Mouse (Mus musculus) testis, postnatal 10 days (tissue): ENCODE data around the gene Capg.

Source experiments
- DNase-seq: peaks from one replicate; pipeline ENCODE4 v3.0.0; 2021; ENCODE audit warnings: low spot score

The Capg gene

DNA sequence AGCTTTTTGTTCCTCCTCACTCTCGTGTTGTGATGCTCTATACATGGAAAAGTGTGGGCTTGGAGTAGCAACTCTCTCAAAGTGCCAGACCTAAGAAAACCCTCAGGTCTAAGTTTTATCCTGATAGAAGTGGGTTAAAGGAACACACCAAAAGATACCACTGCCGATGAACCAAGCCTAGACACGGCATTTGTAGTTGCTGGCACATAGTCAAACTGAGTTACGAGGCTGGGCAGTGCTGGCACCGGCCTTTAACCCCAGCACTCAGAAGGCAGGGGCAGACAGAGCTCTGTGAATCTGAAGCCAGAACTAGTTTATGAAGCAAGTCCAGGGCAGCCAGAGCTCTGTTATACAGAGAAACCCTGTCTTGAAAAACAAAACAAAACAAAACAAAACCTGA lies 63.5 kb downstream of the Capg start:
- DNase-seq, result no peak

DNA sequence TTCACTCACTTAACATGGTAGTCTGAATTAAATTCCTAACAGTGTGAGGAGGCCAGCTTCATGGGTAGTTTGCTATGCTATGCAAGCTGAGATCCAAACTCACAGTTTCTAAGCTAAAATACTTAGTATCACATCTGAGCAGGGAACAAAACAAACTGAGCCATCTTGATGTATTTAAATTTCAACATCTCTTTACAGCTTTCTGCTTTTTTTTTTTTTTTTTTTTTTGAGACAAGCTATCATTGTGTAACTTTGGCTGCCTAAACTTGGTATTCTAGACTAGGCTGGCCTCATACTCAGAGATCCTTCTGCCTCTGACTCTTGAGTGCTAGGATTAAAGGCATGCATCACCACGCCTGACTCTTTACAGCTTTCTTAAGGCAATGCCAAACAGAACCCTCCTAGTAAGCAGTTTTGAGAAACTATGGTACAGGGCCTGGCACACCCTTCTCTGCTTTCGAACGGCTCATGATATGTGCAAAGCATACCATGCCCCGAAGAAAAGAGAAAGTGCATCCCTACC lies 64.5 kb downstream of the Capg start:
- no peak for DNase-seq

DNA sequence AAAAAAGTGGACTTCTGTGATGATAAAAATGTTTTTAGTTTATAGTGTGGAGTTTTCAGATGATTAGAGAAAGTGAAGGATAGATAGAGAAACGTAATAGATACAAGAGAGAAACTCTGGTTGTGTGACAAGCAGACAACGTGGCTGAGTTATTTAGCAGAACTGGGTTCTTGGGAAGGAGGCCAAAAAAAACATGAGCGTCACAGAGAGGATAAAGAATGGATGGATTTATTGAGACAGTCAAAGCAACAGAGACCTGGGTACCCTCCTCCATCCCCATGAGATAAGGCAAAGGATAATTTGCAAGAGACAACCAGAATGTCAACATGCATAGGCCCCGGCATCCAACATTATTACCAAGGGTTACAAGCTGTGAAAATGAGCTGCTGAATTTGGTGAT lies 66.1 kb downstream of the Capg start:
- no peak for DNase-seq
